Mouse (Mus musculus) mouse embryonic stem cell (cell line): ENCODE results near the gene Gm33543.

Source experiments
- in situ Hi-C, 2 experiments: fragments of 300-500 bp; cut with MboI; formaldehyde crosslinking; loops; 1 replicate in 1 of 2; 3 replicates in 1 of 2; pipeline ENCODE4 v1.14.3; 2019 to 2020; ENCODE audit warnings: low sequenced_read_pairs in 2 of 2, low pct_unique_long_range_greater_than_20kb in 1 of 2, mixed read lengths in 1 of 2; ENCODE audit not compliant: unreplicated experiment in 1 of 2

Gene Gm33543

DNA sequence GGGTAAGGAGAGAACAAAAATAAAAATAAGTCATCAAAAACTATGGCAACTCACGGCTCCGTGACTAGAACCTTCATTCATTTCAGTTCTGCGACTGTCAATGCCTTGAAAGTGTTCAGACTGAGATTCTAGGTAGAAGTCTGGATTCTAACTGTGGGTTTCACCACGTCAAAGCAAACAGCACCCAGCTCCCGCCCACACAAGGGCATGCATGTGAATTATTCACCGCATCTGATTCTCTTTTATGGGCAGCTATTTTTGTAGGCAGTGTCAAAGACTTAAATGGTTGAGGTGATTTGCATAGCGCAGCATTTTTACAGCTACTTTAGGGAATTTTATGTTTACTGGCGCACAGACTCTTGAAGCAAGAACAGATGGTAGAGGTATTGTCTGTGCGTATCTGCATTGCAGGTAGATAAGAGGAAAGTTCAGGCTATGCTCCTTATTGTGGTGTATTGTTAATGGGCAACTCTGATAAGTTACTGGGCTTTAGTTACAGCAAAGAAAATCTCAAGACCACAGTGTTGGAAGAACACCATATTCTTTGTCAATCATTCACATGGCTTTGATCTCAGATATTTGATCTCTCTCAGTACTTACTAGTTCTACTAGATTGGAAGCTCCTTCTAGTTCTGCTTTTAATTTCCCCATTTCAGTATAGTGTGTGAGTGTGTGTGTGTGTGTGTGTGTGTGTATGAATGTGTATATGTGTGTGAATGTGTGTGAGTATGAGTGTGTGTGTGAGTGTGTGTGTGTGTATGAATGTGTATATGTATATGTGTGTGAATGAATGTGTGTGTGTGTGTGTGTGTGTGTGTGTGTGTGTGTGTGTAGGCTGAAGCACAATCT is at the start of gene Gm33543:
Gm33543 (minus strand) TSS at position 142 of the 849 bp plus-strand sequence.
- in situ Hi-C loops, result no loop called here

DNA sequence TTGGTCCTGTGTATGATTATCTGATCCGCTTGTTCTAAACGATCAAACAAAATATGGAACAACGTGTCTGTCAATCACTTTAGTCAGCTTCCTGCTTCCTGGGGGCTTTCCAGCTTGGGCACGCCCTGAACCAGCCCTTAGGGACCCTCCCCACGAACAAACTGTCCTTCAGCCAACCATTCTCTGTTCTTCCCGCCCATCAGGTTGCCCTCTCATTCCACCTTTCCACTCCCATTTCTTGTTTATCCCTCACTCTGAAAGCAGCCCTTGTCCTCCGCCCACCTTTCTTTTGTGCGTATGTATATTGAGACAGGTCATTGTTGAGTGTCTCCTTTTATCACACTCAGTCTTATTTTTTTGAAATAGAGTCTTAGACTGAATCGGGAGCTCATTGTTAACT is 49.4 kb upstream of the Gm33543 start:
- in situ Hi-C loops, result loop anchor here in 1 of 2 experiments (10.0 kb wide), 1 partner anchor 337 kb away; no protein-coding TSS in a partner anchor

DNA sequence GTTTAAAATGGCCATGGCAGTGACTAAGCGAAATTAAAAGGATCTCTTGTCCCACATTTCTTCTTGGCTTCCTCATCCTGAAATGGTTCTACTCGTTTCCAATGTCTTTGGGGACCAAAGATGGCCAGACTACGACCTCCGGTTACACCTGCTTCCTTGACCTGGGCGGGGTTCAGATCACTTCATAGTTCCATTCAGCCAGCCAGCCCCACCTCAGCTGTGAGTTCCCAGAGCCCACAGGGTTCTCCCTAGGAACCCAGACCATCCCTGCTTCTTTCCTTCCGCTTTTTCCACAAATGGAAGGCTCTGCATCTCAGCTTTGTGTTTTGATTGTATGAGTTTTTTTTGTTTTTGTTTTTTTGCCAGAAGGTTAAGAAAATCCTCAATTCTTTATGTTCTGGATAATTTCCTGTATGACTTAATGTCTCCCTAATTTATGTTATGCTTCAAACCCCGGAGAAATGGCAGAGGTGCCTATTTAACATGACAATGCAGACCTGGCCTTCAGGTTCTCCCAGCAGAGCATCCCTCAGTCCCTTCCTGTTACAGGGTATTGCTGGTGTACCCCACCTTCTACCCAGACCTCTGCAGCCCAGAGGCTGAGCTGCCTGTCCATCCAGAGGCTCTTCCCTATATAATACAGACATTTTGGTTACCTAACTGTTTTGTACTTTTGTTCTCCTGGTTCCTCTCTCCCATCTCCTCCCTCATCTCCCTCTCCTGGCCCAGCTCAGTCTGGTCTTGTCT is 48.7 kb upstream of the Gm33543 start:
- in situ Hi-C loops, result loop anchor here in 1 of 2 experiments (10.0 kb wide), 1 partner anchor 337 kb away; no protein-coding TSS in a partner anchor

DNA sequence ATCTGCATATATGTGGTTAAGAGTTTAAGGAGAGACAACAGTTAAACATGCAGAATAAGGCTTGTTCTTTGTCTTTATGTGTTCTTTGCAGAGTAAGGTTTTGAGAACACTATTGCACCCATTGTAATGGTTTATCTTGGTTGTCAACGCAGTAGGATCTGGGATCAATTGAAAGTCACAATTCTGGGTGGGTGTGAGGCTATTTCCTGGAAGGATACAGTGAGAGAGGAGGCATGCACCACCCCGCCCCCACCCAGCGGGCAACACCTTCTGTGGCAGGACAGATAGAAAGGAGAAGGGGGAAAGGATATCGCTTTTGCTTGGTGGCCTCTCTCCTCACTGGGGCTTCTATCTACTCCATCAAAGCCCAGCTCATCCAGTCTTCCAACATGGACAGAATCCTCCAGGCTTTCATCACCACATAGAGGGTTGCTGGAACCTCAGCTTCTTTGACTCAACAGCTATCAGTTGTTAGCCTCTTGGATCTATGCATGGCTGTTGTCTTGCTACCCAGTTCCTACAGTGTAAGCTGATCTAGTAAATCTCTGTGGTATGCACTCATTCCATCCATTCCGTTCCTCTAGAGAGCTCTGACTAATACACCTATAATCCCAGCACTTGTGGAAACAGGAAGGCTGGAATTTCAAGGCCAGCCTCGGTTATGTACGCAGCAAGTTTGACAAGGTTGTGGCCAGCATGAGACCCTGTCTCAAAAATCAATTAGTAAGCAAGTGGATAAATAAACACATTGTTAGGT is 41.2 kb upstream of the Gm33543 start:
- in situ Hi-C loops, result no loop called here

DNA sequence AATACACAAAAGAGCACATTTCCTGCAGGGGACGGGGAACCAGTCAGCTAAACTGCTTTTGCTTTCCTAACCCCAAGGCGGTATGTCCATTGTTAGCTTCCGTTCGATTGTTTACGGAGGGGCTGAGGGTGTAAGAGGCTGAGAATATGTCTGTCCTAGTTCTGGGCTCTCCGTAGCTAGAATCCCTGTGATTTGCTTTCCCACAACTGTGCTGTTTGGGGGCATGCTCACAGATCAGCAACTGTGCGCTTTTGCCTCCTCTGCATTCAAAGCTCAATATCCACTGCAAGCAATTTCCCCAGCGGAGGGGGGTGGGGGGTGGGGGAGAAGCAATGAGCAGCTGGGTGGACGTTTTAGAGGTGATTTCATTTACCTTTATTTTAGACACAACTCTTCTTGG is 39.3 kb upstream of the Gm33543 start:
- in situ Hi-C loops, result no loop called here

DNA sequence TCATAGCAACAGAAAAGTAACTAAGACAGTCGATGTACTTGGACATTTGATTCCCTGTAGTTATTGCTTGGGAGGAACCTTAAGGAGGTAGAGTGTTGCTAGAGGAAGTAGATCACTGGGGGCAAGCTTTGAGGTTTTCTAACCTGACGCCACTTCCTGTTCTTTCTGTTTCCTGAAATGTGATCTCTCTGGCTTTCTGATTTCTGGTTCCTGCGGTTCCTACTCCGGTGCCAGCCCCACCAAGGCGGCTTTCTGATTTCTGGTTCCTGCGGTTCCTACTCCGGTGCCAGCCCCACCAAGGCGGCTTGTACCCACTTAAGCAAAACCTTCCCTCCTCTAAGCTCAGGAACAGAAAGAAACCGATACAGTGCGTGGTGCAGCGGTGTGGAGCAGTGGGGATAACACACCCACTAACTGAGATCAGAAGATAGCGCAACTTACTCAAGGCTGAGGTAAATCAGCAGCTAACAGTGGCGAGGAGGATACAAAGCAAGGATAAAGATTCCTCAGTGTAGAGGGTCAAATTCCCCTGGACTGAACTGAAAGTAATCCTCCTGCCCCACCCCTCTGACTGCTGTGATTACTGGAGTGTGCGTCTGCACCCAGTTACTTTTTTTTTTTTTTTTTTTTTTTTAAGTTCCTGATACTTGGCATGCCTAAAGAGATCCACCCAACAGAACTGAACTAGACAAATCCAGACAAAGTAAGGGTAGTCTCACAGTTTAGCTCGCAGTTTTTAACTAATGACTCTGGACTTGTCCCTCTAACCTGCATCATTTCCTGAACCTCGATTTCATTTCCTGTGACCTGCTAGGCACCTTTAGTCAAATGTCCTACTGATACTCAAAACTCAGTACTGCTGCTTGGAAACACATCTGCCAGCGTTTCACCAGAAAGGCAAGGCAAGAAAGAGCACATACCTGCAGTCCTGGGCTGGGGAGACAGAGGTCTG is 37.5 kb upstream of the Gm33543 start:
- in situ Hi-C loops, result no loop called here

DNA sequence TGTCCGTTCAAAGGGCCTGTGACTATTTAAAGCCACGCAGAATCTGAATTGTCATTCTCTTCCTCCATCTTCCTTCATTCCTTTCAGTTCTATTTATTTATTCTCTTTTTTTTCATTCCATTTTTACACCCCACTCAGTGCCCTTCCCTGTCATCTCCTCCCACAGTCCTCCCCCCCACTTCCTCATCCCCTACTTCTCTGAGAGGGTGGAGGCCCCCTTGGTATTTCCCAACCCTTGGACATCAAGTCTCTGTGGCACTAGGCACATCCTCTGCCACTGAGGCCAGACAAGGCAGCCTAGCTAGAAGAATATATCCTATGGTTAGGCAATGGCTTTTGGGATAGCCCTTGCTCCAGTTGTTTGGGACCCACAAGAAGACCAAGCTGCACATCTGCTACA is 28.1 kb upstream of the Gm33543 start:
- in situ Hi-C loops, result no loop called here

DNA sequence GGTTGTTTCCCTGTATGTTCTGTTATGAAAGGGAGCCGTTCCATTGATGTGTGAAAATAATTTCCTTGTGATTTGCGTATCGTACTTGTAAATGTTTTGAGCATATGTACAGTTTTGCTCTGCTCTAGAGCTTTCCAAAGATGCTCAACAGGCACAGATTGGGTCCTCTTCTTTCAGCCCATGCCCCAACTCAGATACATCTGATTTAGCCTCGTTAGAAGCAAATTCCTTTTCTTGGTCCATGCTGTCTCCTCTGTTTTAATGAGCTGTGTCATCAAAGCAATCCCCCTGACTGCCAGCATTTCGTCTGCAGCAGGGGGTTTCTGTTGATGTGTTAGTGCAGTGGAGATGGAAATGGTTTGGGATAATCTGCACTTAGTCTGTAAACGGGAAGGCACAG is 25.6 kb upstream of the Gm33543 start:
- in situ Hi-C loops, result loop anchor here in 1 of 2 experiments (10.0 kb wide), 1 partner anchor 314 kb away; no protein-coding TSS in a partner anchor

DNA sequence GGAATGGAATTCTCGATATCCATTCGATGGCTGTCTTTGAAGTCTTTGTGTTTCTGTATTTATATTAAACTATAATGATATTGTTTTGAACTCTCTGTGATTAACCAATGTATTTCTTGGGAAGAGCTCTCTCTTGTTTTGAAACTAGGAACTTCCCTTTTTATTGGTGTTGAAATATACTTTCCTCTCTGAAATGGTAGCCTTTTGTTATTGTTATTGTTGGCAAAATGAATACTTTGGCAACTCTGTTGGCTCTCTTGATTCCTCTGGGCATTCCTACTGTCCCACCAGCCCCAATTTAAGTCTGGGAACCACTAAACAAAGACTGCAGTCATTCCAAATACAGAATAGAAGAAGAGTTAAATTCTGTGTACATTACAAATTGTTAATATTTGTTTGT is 24.9 kb upstream of the Gm33543 start:
- in situ Hi-C loops, result loop anchor here in 1 of 2 experiments (10.0 kb wide), 1 partner anchor 313 kb away; no protein-coding TSS in a partner anchor

DNA sequence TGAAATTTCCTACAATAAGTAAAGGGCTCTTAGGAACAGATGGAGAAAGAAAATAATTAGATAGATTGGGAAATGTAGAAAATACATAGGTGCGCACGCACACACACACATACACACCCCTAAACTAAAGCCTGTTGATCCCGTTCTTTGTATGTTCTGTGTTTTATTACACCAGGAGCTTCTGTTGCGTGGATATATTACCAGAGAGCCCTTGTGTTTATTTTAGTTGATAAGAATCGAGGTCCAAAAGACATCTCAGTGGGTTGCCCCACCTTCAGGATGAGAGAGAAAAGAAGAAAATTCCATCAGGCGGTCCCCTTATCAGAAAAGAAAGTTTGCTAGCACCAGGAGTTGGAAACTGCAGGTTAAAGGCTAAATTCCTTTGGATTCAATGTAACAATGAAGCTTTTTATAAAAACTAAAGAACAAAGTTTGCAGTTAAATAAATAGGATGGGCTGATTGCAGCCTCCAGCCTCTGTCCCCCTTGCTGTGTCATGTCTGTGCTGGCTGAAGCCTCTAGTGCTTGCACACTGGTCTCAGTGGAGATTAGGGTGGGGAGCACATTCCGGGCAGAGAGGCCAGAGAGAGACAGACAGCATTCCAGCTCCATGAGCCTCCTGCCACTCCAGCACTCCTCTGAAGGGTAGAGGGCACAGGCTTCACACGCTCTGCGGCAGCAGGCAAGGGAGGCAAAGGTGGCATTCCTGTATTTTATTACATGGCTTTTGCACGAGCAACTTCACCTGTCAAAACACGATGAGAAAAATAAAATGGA is 21.8 kb upstream of the Gm33543 start:
- in situ Hi-C loops, result loop anchor here in 1 of 2 experiments (10.0 kb wide), 1 partner anchor 310 kb away; no protein-coding TSS in a partner anchor

DNA sequence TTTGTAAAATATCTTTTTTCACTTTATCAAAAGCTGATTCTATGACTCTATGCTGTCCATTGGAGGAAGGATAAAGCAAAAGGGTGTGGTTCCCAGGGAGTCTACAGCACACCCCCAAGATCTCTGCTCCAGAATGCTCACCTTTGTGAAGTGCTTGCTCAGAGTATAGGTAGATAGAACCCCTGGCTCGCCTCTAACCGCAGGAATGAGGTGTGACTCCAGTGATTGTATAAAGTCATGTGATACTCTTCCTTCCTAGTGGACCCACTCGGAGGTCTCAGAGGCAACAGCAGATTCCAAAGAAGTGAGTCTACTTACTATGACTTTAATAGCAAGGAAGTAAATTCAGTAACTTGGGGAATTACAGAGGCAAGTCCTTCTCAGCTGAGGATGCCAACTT is 19.9 kb upstream of the Gm33543 start:
- in situ Hi-C loops, result loop anchor here in 1 of 2 experiments (10.0 kb wide), 1 partner anchor 308 kb away; no protein-coding TSS in a partner anchor

DNA sequence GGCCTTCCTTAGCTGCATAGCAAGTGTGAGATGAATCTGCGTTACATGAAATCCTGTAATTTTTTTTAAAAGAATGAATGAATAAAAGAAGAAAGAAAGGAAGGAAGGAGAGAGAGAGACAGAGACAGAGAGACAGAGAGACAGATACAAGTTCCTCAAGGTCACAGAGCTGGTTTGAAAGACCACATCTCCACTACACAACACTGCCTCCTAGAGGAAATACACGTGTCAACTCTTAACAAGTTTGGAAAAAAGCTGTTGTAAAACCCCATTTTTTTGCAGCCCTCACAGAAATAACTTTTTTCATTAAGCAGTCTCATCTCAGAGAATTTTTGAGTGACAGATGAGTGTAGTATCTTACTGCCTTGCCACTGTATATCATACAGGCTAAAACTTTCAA is 15.4 kb upstream of the Gm33543 start:
- in situ Hi-C loops, result no loop called here

DNA sequence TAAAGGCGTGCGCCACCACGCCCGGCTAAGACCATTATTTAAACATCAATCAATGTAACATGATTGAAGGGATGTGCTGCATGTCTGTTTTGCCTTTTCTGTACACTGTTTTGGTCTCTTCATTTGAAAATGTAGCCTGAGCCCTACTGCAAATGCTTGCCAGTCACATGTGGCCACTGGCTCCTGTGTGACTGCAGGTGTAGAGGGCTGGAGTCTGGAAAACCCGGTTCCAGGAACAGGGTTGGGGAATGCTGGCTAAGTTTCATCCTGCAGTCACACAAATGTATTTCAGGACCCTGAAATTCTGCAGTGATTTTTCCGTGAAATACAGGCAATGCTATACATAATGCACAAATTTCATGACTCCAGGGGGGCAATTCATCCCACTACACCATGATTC is 12.7 kb upstream of the Gm33543 start:
- in situ Hi-C loops, result no loop called here

DNA sequence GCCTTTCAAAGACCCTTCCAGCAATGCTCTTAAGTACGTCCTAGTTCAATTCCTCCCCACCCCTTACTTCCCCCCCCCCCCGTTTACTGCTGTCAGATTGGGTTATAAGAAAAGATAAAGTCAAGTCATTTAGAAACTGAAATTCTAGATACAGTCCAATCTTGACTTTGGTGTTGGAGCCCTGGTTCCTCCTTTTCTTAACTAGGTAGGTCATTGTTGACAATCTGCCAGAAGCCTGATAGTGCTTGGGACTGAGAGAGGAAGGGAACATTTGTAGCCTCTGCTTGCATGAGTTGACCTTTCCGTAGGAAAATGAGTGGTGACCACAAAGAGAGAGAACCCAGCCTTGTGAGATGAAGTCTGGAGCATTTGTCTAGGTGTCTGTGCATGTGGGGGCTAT is 7.8 kb upstream of the Gm33543 start:
- in situ Hi-C loops, result no loop called here

DNA sequence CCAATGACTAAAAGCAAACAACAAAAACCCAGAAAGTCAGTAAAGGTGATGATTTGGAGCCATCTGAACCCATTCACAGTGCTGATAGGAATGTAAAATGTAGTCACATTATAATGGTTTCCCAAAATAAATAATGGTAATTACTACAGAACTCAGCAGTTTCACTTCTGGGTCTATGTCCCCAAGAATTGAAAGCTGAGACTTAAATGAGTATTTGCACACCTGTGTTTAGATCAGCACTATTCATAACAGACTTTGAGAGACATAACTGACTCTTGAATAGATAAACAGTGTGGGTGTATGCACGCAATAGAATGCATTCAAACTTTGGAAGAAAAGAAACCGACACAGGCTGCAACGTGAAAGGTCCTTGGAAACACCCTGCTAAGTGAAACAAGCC is 4.0 kb upstream of the Gm33543 start:
- in situ Hi-C loops, result no loop called here

DNA sequence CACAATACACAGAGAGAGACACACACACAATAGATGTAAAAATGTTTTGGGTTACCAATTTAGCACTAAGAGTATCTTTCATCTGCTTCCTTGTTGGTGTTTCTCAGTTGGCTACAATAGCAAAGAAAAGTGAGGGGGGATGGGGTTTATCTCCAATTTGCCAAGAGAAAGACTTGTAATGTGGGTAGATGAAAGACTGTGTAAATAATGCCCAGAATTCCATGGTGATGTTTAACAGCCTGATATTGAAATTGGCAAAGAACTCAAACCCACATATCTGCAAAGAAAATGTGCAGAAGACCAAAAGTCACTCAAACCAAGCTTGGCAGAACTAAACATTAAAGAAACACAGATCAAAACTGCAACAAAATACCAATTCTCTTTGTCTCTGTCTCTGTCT is 3.6 kb upstream of the Gm33543 start:
- in situ Hi-C loops, result no loop called here

DNA sequence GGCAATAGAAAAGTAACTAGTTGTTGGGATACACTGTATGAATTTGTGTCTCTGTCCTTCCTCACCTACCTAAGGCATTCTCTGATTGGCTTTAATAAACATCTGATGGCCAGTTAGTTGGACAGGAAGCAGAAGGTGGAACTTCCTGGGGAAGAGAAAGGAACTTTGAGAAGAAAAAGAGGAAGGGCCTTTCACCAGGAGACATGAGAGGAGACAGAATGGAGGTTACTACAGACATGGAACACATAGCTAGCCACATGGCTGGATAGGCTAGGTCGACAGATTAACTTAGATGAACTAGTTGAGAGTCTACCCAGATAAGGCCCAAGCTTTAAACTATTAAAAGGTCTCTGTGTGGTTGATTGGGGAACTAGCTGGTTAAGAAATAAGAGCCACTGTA is 1.1 kb upstream of the Gm33543 start:
- in situ Hi-C loops, result no loop called here
